22 mouse cellular contexts compared by ENCODE assay signal in genomic region chr6:102421781-102422180, GRCm38 (mm10).
A peak's percentile ranks its signal among the peaks of the same experiment; 100 is the strongest.
DNase-seq lines count a peak whose midpoint lies in the region; ATAC-seq and TF ChIP-seq lines count a peak whose summit lies in the region.
"Had no signal": no experiment of that assay in that cellular context is flagged by ENCODE, and none has a peak within 500 bp of the region (broad histone marks: within the 10 kb centered on the region; RNA-seq: fewer than 3 reads in every experiment).

No protein-coding gene starts in this region.

- H3K9ac ChIP-seq in forebrain, embryonic 11.5 days (ENCODE audit: low read length), result no peak overlapping the region
- H3K9ac ChIP-seq in forebrain, embryonic 16.5 days (replicated peaks; ENCODE audit: low read depth, low read length), result no peak overlapping the region
- H3K9ac ChIP-seq in midbrain, embryonic 14.5 days (replicated peaks; ENCODE audit: low read length), result no peak overlapping the region
- no peak overlapping the region for H3K9ac ChIP-seq in midbrain, embryonic 15.5 days
- H3K9ac ChIP-seq: heart, embryonic 13.5 days; liver, embryonic 15.5 days had no signal

- DNase-seq in forebrain, embryonic 11.5 days (ENCODE audit: low spot score), result no peak
- DNase-seq in midbrain, embryonic 14.5 days, result peak; percentile 11
- DNase-seq in Patski (ENCODE audit: low read depth, low spot score), result peak; percentile 20
- DNase-seq in retina, postnatal 1 day, result peak; percentile 77
- DNase-seq in adrenal gland, postnatal 36 days, result no peak
- DNase-seq: adrenal gland, postnatal 10 days; cerebellum, adult 11 months; cerebellum, postnatal 14 days; gastrocnemius, postnatal 14 days; heart, adult 18-20 months; kidney, adult 2 months; kidney, postnatal 10 days; thymus, postnatal 25 days had no signal

- H3K4me1 ChIP-seq in forebrain, embryonic 11.5 days (replicated peaks; ENCODE audit: control insufficient read depth, insufficient read depth, low read length), result no peaks in the 10 kb centered on the region
- H3K4me1 ChIP-seq in forebrain, embryonic 16.5 days (replicated peaks; ENCODE audit: control insufficient read depth, insufficient read depth, low read length), result no peaks in the 10 kb centered on the region
- no peaks in the 10 kb centered on the region for H3K4me1 ChIP-seq in midbrain, embryonic 14.5 days (ENCODE audit: control insufficient read depth, insufficient read depth, low read length)
- no peaks in the 10 kb centered on the region for H3K4me1 ChIP-seq in midbrain, embryonic 15.5 days
- H3K4me1 ChIP-seq: heart, embryonic 13.5 days; liver, embryonic 15.5 days had no signal

- CTCF ChIA-PET in Patski (lab: Charles Lee), result no interaction called here

- H3K4me3 ChIP-seq in forebrain, embryonic 11.5 days (ENCODE audit: low read depth, low read length), result no peak overlapping the region
- no peak overlapping the region for H3K4me3 ChIP-seq in forebrain, embryonic 16.5 days (replicated peaks; ENCODE audit: low read length)
- no peak overlapping the region for H3K4me3 ChIP-seq in midbrain, embryonic 14.5 days (replicated peaks; ENCODE audit: low read depth, low read length)
- H3K4me3 ChIP-seq in midbrain, embryonic 15.5 days, result no peak overlapping the region
- H3K4me3 ChIP-seq: heart, embryonic 13.5 days; layer of hippocampus, adult 2 months; liver, embryonic 15.5 days had no signal

- H3K27ac ChIP-seq in forebrain, embryonic 11.5 days (ENCODE audit: low read depth, low read length), result no peak overlapping the region
- no peak overlapping the region for H3K27ac ChIP-seq in forebrain, embryonic 16.5 days (ENCODE audit: low read length)
- H3K27ac ChIP-seq in midbrain, embryonic 14.5 days (replicated peaks; ENCODE audit: low read depth, low read length), result no peak overlapping the region
- H3K27ac ChIP-seq in midbrain, embryonic 15.5 days, result no peak overlapping the region
- H3K27ac ChIP-seq: heart, embryonic 13.5 days; layer of hippocampus, adult 2 months; liver, embryonic 15.5 days; macrophage had no signal

- no peaks in the 10 kb centered on the region for H3K9me3 ChIP-seq in forebrain, embryonic 11.5 days (ENCODE audit: control insufficient read depth, low read length)
- H3K9me3 ChIP-seq in forebrain, embryonic 16.5 days (ENCODE audit: control insufficient read depth, low read length), result no peaks in the 10 kb centered on the region
- H3K9me3 ChIP-seq in midbrain, embryonic 14.5 days (ENCODE audit: control insufficient read depth, low read length), result no peaks in the 10 kb centered on the region
- H3K9me3 ChIP-seq in midbrain, embryonic 15.5 days, result no peaks in the 10 kb centered on the region
- H3K9me3 ChIP-seq: heart, embryonic 13.5 days; liver, embryonic 15.5 days had no signal

- no peaks in the 10 kb centered on the region for H3K36me3 ChIP-seq in forebrain, embryonic 11.5 days (ENCODE audit: control insufficient read depth, insufficient read depth, low read length)
- no peaks in the 10 kb centered on the region for H3K36me3 ChIP-seq in forebrain, embryonic 16.5 days (ENCODE audit: control insufficient read depth, insufficient read depth)
- no peaks in the 10 kb centered on the region for H3K36me3 ChIP-seq in midbrain, embryonic 14.5 days (ENCODE audit: control insufficient read depth, insufficient read depth, low read length)
- H3K36me3 ChIP-seq in midbrain, embryonic 15.5 days (replicated peaks), result no peaks in the 10 kb centered on the region
- H3K36me3 ChIP-seq: heart, embryonic 13.5 days; liver, embryonic 15.5 days had no signal

- ATAC-seq in forebrain, embryonic 11.5 days (replicated peaks; ENCODE audit: low FRiP score), result peak; percentile 90
- no peak for ATAC-seq in forebrain, embryonic 16.5 days
- no peak for ATAC-seq in midbrain, embryonic 14.5 days (ENCODE audit: low FRiP score, low TSS enrichment)
- ATAC-seq in midbrain, embryonic 15.5 days (replicated peaks), result no peak
- peak; percentile 47 for ATAC-seq in Patski
- ATAC-seq: activated CD4-positive, CD25-positive, alpha-beta regulatory T cell, adult 4 months had no signal

- in situ Hi-C loops in Patski (cut with MboI; ENCODE audit: low pct_unique_long_range_greater_than_20kb), result no loop called here

- no peak for TF ChIP-seq CTCF in Patski (IDR thresholded peaks at IDR 0.05)

- no peak overlapping the region for H3K4me2 ChIP-seq in forebrain, embryonic 11.5 days (ENCODE audit: low read depth, low read length, severe bottlenecking)
- no peak overlapping the region for H3K4me2 ChIP-seq in forebrain, embryonic 16.5 days (ENCODE audit: low read length)
- no peak overlapping the region for H3K4me2 ChIP-seq in midbrain, embryonic 14.5 days (ENCODE audit: low read length)
- no peak overlapping the region for H3K4me2 ChIP-seq in midbrain, embryonic 15.5 days
- H3K4me2 ChIP-seq: heart, embryonic 13.5 days; liver, embryonic 15.5 days; midbrain, embryonic 11.5 days had no signal

- no peaks in the 10 kb centered on the region for H3K27me3 ChIP-seq in forebrain, embryonic 11.5 days (ENCODE audit: control insufficient read depth, insufficient read depth, low read length)
- H3K27me3 ChIP-seq in forebrain, embryonic 16.5 days (replicated peaks; ENCODE audit: control insufficient read depth, insufficient read depth, low read length), result no peaks in the 10 kb centered on the region
- no peaks in the 10 kb centered on the region for H3K27me3 ChIP-seq in midbrain, embryonic 14.5 days (ENCODE audit: control insufficient read depth, insufficient read depth, low read length)
- H3K27me3 ChIP-seq in midbrain, embryonic 15.5 days (replicated peaks), result no peaks in the 10 kb centered on the region
- H3K27me3 ChIP-seq in Patski, result no peaks in the 10 kb centered on the region
- H3K27me3 ChIP-seq: CH12.LX; heart, embryonic 13.5 days; liver, embryonic 15.5 days had no signal

- WGBS in forebrain, embryonic 11.5 days, result 44% methylated on average over 1 of the region's 1 CpGs
- 13% methylated on average over 1 of the region's 1 CpGs for WGBS in forebrain, embryonic 16.5 days
- WGBS in midbrain, embryonic 14.5 days, result 47% methylated on average over 1 of the region's 1 CpGs
- WGBS in midbrain, embryonic 15.5 days, result 53% methylated on average over 1 of the region's 1 CpGs

- POLR2A ChIA-PET in Patski (lab: Charles Lee), result no interaction called here

Comparison
In these comparisons a context has a peak if more than half of its experiments do, and no peak if none do; other contexts are left out.
1. ATAC-seq: peak in forebrain, embryonic 11.5 days (single experiment) and Patski (single experiment); none in forebrain, embryonic 16.5 days (single experiment), midbrain, embryonic 14.5 days (single experiment) and midbrain, embryonic 15.5 days (single experiment).
2. DNase-seq: peak in midbrain, embryonic 14.5 days (single experiment), Patski (single experiment) and retina, postnatal 1 day (single experiment); none in forebrain, embryonic 11.5 days (single experiment) and adrenal gland, postnatal 36 days (0 of 2).